Mouse (Mus musculus) heart, postnatal 36 days (tissue): ENCODE measurements around the gene Olfr183. TPM values are rescaled to one million over a fixed set of nuclear protein-coding genes. Genes with fewer than 3 reads are reported as not detected.
"Not testable (repeated sequence)": the region's sequence is repeated elsewhere in the genome, so short reads cannot be mapped to it uniquely, and the experiment has no call there.

Experiments used
- DNase-seq, 2 experiments: peaks; one replicate each; pipeline ENCODE4 v3.0.0; 2021 to 2022
- intact Hi-C: fragments of 180-260 bp; cut with DNase I; formaldehyde crosslinking; loops from one replicate; pipeline ENCODE4 v1.15.1; 2025
- total RNA-seq, 2 experiments: library from RNA; stranded (reverse); gene quantifications; 2 replicates each; pipeline ENCODE4 v1.2.3; 2021

Gene Olfr183
- total RNA-seq: not detected

GRCm38 (mm10) chr16:58995057-58995456, at the start of gene Olfr183:
Olfr183 (plus strand) TSS chr16:58995357.
- intact Hi-C loops: no loop called here

GRCm38 (mm10) chr16:59007146-59007545, 12.0 kb downstream of the Olfr183 start:
- intact Hi-C loops: no loop called here

More at GRCm38 (mm10) chr16:58995057-58995456, at the start of gene Olfr183:
- no peak for DNase-seq

GRCm38 (mm10) chr16:59013357-59014018, 18.3 kb downstream of the Olfr183 start:
- intact Hi-C loops: no loop called here
- no peak for DNase-seq

More at GRCm38 (mm10) chr16:59007146-59007545, 12.0 kb downstream of the Olfr183 start:
- no peak for DNase-seq

GRCm38 (mm10) chr16:59030191-59030590, 35.0 kb downstream of the Olfr183 start, which contains the start of gene Olfr186:
Olfr186 (minus strand) TSS chr16:59030291.
- DNase-seq: no peak
- intact Hi-C loops: no loop called here

- intact Hi-C loops: no loop called here
- DNase-seq: no peak
Measured at GRCm38 (mm10) chr16:59039710-59040109, 44.6 kb downstream of the Olfr183 start, which contains the start of gene Olfr187. Olfr187 (minus strand) TSS chr16:59039767.

GRCm38 (mm10) chr16:59045835-59046234, 50.7 kb downstream of the Olfr183 start:
- intact Hi-C loops: no loop called here
- no peak for DNase-seq

GRCm38 (mm10) chr16:59047579-59047978, 52.4 kb downstream of the Olfr183 start:
- intact Hi-C loops: no loop called here
- DNase-seq: no peak

GRCm38 (mm10) chr16:59048860-59049259, 53.7 kb downstream of the Olfr183 start:
- no peak for DNase-seq
- intact Hi-C loops: no loop called here

- intact Hi-C loops, DNase-seq: not testable (repeated sequence)
Measured at GRCm38 (mm10) chr16:59049286-59049685, 54.1 kb downstream of the Olfr183 start.

Other genes with a start within 250 kb of the Olfr183 start
- gene Olfr172, start 232.2 kb upstream of the Olfr183 start, total RNA-seq: not detected
- not detected for gene Olfr173, start 195.1 kb upstream of the Olfr183 start, total RNA-seq
- gene Olfr175-ps1, start 168.6 kb upstream of the Olfr183 start, total RNA-seq: not detected
- not detected for gene Olfr177, start 120.6 kb upstream of the Olfr183 start, total RNA-seq
- gene Olfr178, start 103.3 kb upstream of the Olfr183 start, total RNA-seq: not detected
- not detected for gene Olfr181, start 66.6 kb upstream of the Olfr183 start, total RNA-seq
- not detected for gene Olfr180, start 66.0 kb upstream of the Olfr183 start, total RNA-seq
- gene Olfr186, start 34.9 kb downstream of the Olfr183 start, total RNA-seq: not detected
- gene Olfr187, start 44.4 kb downstream of the Olfr183 start, total RNA-seq: not detected
- not detected for gene Olfr190, start 82.6 kb downstream of the Olfr183 start, total RNA-seq
- not detected for gene Olfr191, start 94.5 kb downstream of the Olfr183 start, total RNA-seq
- not detected for gene Olfr193, start 116.5 kb downstream of the Olfr183 start, total RNA-seq
- not detected for gene Olfr194, start 125.7 kb downstream of the Olfr183 start, total RNA-seq
- gene Olfr195, start 151.7 kb downstream of the Olfr183 start, total RNA-seq: not detected
- gene Olfr196, start 175.1 kb downstream of the Olfr183 start, total RNA-seq: not detected
- not detected for gene Olfr198, start 208.2 kb downstream of the Olfr183 start, total RNA-seq
- gene Olfr199, start 224.4 kb downstream of the Olfr183 start, total RNA-seq: not detected